Mouse (Mus musculus) MN1 (cell line): ENCODE data around the gene Wdr61.
"Not testable (repeated sequence)": the region's sequence is repeated elsewhere in the genome, so short reads cannot be mapped to it uniquely, and the experiment has no call there.

ENCODE experiments used
- DNase-seq: peaks from one replicate; pipeline ENCODE4 v3.0.0-alpha.2; 2016; ENCODE audit warnings: low spot score

Gene Wdr61

DNA sequence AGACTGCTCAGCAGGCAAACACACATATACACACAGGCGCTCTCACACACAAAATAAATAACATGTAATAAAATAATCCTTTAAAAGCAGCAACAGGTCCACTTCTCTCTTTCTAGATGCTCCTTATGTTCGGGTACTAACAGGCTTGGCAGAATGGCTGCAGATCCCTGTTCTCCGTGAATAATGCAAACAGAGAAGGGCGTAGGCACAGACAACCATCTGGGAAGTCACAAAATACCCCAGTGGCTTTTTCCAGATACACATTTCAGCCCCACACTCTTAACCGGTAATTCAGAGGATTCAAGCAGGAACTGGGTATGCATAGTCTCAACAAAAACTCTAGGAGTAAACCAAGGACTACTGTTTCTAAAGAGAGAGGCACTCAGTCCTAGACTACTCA lies 8.0 kb downstream of the Wdr61 start:
- no peak for DNase-seq

DNA sequence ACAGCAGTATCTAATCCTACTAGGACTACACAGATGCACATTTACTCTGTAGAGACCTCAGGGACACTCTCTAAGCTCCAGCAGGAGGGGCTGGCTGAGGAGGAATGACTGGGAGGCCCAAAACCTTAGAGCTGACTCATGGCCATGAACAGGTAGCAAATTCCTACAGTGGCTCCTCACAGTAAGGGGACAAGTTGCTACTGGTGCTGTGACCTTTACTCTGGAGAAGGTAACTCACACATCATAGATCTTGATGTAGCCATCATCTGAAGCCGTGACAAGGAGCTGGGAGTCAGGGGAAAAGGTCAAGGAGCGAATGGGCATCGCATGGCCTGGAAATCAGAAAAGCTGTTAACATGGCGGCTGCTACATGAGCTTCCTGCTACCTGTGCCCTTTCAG lies 11.7 kb downstream of the Wdr61 start:
- DNase-seq: no peak

DNA sequence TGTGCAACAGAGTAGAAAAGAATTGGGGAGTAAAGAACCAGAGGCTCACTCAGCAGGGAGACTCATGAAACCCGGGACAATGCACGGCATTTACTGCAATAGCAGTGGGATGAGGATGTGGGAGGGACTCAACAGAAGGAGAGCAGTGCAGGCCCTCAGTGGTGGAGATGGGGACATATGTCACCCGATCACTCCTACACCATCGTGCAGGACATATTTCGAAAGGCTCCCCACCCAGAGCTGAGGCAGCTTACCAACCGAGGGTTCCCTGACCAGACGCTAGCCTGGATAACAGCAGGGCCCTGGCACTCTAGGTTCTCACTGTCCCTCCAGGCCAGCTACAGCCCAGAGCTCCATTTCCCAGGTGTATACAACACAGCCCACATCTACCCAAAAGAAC lies 12.2 kb downstream of the Wdr61 start:
- DNase-seq: no peak

DNA sequence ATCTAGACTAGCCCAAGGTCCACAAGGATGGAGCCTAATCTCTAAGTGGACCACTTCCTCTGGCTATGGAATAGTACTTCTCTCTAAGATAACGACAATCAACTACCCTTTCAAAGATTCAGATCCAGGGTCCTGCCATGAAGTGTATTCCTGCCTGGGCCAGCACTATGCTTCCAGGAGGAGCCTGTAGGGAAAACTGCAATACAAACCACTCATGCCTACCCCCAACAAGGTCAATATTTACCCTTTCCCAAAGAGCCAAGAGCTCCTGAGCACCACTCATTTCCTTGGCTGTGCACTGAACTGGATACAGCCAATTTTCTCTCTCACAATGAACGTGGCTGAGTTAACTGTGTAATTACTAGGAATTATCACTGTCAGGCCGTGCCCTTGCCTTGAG lies 16.8 kb downstream of the Wdr61 start:
- no peak for DNase-seq

DNA sequence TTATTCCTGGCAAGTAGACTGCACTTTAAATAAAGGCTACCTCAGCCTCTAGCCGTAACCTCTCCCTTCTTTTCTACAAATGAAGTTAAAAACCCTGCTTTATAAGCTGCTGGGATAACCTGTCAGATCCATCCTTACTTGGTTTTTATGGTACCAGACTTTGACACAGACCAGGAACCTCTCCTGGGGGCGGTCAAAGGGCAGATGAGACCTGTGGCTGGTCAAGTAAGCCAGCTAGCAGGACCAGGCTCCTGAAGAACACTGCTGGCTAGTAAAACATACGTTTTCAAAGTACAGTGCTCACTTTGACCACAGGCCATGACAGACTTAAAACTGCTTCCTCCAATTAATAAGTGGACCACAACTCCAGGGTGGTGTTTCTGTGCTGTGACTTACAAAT lies 18.5 kb downstream of the Wdr61 start:
- no peak for DNase-seq

DNA sequence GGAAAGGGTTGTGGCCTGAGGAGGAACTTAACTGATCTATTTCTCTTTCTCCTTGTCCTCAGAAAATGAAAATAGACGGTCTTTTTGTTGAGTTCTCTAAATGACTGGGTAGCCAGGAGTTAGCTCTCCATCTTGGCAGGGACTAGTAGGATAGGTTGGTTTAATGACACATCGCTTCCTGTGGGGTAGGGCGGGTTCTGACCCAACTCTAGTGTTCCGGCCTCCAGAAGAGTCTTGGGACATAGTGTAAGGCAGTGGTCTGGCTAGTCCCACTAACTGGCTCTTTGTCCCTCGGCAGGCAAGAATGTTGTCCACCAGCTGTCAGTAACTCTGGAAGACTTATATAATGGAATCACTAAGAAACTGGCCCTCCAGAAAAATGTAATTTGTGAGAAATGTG lies 26.2 kb downstream of the Wdr61 start:
- DNase-seq: no peak

DNA sequence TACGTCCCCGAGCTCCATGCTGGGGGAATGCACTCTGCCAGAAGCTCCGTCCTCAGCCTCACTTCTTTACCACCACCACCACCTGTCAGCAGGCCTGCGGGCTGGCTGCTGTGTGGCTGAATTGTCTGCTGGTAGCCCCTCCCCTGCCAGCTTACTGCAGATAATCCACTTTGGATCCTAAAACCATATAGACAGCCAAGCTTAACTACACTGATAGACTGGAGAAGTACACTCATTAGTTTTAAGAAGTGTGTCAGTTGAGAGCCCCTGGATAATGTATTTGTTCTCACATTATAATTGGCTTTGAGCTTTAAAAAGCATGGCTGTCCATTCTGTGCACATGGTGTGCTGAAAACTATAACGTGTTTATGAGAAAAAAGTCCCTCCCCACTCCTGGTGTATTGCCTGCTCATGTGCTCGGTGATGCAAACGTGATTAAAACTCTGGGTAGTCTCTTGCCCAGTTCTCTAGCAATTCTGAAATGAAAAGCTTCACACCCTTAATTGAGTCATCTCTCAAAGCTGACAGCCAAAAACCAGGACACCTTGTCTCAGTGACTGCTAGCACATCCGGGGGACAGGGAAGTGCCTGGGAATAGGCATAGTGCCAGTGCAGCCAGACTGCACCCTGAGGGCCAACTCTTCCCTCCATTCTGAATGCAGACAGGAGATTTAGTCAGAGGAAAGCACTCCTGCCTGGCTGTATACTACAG lies 26.9 kb downstream of the Wdr61 start:
- peak; percentile 68 for DNase-seq

DNA sequence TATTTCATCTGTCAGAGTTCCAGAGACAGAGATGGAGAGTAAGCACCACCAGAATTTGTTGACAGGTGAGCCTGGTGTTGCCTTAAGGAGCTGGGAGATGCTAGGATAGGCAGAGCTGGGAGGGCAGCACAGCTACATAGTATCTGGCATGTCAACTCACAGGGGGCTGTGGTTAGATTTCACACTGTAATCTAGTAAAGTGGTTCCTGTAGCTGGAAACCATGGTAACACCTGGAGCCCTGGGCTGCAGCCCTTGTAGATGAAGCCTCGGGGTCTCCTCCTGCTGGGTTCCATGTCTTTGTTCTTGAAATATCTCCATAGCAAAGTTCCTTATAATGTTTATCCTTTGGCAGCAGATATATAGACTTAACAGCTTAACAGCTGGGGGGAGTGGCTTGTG lies 28.8 kb downstream of the Wdr61 start:
- no peak for DNase-seq

DNA sequence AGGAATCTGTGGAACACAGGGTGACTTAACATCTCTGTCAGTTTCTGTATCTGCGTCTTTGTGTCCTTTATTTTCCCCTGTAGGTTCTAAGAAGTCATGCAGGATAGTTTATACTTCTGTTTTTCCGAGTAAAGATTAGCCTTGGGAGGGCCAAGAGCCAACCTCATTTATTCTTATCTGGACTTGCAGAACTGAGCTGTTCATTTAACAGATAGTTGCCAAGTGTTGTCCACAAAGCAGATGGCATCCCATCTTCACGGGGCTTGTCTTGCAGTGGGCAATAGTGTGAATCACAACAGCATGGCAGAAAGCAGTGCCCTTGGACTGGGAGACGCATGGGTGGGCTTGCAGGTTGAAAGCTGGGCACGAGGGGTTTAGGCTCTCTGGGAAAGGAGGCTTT lies 30.0 kb downstream of the Wdr61 start:
- DNase-seq: no peak

DNA sequence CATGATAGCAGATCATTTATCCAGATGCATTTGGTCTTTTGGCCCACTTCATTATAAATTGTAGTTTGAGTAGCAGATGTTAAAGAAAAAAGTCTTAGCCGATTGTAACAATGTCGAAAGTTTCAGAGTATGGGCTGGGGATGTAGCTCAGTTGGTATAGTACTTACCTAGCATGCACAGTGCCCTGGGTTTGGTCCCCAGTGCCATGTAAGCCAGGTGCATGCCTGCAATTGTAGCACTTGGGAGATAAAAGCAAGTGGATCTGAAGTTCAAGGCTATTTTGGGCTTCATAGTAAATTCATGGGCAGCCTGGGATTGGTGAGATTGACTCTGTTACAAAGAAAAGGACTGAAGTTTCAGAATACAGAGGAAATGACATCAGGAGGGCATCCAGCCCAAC lies 31.7 kb downstream of the Wdr61 start:
- no peak for DNase-seq

DNA sequence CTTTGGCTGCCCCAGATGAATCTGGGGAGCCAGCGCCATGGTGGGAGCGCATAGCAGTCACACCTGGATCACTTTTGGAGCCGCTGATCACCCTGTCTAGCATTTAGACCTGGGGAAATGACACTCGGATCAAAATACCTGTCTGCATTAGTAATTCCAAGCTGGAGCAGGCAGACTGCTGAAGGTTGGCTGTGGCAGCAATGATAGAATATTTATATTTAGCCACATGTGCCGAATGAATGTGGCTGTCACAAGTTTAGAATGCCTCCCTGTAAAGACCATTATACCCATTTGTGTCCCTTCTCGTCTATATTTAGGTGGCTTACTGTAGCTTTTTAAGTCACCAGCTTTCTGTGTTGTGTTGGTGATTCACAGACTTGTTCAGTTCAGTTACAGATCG lies 33.6 kb downstream of the Wdr61 start:
- no peak for DNase-seq

DNA sequence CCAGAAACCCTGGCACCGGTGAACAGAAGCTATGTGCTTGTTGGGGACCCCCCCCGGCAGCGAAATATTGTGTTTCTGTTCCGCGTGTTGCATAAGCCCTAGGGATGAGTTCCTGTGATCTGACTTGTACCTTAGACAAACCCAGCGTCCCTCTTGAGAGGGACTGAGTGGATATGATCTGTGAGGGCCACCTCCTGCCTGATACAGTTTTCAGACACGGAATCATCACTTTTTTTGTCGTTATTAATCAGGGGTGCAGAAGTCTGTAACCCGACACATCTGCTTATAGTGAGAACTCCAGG lies 34.2 kb downstream of the Wdr61 start:
- no peak for DNase-seq

DNA sequence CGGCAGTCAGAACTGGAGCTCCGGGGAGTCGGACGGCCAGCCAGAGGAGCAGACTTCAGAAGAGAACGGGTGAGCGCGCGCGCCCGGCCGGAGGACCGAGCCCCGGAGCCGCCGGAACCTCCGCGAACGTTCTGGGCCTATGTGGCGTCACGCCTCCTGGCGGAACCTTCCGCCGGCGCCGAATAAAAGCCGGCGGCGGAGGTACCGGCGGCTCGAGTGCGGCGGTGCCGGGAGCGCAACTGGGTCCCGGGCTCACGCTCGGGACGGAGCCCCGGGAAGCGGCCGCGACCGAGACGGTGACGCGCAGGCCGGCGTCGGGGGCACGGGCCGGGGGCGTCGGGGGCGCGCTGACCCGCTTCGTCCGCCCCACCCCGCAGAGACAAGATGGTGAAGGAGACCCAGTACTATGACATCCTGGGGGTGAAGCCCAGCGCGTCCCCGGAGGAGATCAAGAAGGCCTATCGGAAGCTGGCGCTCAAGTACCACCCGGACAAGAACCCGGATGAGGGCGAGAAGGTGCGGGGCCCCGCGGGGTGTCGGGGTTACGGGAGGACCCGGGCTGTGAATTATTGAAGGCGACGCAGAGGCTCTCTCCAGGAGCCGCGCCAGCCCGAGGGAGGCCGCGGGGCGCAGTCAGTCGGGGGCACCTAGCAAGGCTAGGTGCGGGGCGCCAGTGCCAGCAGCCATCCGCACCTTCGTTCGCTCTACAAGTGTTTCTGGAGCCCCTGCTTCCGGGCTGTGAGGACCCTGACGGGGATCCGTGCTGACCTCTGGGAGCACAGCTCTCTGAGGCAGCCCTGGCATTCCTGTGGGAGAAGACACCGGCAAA lies 34.8 kb downstream of the Wdr61 start:
- DNase-seq: no peak

DNA sequence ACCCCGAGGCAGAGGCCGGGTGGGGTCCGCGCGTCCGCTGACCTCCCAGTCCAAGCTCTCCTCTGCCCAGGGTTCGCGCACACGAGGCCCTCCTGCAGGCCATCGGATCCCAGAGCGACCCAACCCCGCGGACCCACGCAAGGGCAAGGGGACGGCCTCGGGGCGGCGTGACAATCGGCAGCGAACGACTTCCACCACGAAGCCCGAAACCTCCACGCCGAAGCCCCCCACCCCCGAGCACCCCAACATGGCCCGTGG lies 35.3 kb downstream of the Wdr61 start:
- no peak for DNase-seq

DNA sequence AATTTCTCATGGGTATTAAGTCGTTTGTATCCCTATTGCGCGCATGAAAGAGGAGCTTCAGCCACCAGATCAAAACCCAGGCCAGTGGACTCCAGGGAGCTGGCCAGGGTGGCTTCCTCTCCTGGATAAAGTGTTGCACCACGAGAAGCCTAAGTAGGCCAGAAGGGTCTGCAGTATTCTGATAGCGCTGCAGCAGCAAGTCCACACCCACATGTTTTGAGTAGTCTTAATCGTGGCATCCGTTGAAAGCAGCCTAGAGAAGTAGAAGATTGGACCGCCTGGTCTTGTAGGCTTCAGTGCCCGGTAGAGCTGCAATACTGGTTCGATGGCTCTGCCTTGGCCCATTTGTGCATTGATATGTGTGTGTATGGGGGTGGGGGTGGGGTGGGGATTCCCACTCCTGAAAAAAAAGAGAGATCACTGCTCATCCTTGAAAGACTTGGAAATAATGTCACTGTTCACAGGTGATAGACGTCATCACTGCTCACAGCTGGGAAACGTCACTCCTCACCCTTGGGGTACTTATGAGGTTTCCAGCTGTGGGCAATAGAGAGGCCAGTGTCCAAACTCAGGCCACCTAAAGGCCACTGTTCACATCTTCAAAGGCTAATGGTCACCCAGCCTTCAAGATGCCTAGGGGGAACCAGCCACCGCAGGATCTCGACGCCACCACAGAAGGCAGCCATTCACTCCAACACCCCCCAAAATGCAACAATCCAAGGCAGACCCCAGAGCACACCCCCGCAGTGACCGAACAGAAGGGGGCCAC lies 35.8 kb downstream of the Wdr61 start, which contains the start of gene Dnaja4:
TSS of gene Dnaja4 (plus strand) at position 556 of the 769 bp plus-strand sequence.
- DNase-seq: no peak

DNA sequence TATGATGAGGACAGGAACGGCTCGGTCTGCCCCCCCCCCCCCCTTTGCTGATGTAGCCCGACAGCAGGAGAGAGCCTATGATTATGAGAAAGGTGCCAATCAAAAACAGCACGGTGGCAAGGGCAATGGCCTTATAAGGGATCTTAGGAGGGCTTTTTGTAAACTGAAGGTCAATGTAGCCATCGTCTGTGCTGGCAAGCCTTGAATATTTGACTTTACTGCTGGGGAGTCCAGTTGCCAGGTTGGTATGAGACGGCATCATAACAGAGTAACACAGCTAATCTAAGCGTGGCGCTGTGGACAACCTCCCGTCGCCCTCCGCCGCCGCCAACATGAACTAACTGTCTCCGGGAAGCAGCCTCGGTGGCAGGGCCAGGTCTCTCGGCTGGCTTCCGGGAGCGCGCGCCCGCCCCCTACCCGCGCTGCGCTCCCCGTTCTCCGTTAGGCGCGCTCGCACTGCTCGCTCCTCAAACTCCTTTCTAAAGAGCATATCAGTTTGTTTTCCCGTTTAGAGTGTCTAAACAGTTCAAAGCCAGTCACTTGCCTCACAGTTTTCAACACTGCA lies 43.0 kb downstream of the Wdr61 start:
- DNase-seq: peak; percentile 48

DNA sequence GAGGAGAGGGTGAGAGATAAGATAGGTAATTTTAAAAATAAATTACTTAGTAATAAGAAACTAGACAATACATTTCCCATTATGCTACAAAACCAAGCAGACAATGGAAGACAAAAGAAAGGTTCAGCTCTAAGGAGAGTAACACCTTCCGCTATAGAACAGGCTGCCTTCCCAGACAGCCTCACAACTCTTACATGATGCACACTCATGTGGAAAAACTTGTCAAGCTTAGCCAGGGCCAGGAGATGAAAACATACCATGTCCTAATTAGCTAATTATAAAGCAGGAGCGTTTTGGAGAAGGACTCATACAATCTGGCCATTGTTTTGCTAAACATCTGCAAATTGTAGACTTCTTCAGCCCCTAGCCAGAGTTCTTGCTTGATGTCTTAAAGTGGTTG lies 43.6 kb downstream of the Wdr61 start:
- not testable (repeated sequence) for DNase-seq

DNA sequence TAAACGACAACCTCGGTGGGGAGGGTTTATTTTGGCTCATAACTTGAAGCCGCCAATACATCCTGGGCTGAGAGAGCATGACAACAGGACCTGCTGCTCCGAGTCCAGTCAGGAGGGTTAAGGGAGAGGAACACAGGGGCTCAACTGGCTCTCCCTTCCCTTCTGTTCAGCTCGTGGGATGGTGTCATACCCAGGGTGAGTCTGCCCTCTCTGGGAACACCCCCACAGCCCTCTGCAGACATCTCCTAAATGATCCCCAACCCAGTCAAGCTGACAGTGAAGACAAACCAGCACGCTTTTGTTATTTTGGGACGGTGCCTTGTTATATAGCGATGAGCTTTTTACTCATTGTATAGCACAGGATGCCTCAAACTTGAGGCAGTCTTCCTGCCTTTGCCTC lies 44.9 kb downstream of the Wdr61 start:
- DNase-seq: no peak

DNA sequence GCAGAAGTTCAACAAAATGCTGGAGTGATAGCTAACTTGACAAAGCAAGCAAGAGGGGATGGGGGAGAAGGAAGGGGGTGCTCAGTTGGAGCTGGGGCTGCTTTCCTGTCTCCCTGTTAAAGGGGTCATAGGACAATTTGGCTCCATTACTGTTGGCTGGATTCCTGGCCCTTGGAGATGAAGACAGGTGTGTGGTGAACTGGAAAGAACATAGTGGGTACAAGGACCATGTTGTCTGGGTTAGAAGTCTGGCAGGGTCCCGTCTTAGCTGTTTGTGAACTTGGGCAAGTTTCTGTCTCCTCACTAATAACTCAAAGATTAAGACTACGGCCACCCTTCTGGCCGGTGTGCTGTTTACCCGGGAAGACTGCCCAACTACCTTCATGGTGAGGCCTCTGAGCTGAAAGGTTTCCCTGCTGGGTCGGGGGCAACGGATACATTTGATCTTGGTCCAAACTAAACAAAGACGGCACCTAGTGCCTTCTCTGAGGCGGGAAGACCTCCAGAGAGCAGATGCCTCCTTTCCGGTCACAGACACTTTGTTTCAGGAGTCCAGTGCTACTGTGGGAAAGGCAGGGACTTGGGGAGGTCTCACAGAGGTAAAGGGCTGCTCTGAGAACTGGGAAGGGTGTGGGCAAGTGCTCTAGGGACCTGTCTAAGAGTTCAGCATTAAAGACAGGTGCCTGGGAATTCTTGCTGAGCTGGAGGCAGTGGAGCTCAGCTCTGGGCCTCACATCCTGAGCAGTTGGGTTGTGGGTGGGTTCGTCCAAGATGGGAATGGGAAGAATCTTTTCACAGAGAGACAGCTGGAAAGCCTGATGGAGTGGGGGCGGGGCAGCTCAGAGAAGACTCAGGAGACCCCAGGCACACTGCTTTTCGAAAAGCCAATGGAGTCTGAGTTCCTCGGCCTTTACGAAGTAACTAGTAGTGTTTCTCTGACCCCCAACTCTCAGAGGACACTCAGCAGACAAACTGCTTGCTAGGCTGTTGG lies 46.8 kb downstream of the Wdr61 start:
- DNase-seq: no peak

DNA sequence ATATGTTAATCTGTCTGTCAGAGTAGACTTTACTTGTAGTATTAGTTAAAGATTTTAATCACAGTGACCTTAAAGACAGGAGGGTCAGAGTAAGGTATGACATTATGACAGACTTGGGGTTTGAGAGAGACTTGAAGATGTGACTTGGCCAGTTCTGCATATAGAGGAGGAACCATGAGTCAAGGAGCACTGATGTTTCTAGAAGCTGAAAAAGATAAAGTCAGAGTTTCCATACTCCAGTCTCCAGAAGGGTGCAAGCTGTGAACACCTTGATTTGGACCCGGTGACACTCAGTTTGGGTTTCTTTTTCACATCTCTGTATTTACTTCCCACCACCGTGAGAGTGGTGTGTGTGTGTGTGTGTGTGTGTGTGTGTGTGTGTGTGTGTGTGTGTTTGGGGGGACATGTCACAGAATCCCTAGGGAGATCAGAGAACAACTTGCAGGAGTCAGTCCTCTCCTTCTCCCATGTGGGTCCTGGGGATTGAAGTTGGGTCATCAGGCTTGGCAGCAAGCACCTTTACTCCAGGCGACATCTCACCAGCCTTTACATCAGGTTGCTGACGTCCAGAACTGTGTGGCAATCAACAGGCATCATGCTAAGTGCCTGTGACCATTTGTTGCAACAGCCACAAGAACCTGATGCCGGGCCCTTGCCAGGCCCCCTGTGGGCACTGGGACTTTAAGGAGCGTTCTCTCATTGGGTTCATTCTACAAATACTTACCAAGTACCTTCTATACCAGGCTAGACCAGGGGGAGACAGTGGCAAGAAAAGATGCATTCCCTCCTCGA lies 50.3 kb downstream of the Wdr61 start:
- DNase-seq: no peak

DNA sequence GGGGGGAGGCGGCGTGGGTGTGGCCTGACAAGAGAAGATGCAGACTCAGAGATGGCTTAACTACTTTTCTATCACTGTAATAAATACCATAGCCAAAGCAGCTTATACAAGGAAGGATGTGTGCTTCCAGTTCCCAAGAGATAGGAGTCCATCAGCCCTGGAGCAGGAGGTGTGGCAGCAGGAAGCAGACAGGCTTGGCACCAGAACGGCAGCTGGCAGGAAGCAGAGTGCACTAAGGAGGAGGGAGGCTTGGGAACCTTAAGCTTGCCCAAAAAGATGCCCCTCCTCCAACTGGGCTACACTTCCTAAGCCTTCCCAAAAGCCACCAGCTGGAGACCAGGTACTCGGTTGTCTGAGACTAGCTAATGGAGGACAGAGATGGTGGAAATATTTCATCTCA lies 51.5 kb downstream of the Wdr61 start:
- DNase-seq: peak; percentile 57
